Mouse (Mus musculus) forebrain, embryonic 13.5 days (tissue): ENCODE measurements at regions not wholly inside any gene's neighbourhood (a gene's known extent, or its start where the extent isn't known, plus 50 kb on each side); places are given as distances from the start of the nearest gene placed in this dataset.

Experiments
- ATAC-seq: fragments of 200-750 bp; cut with Nextera tagmentation; 2 replicates; pipeline ENCODE4 v1.8.0; 2017
- H3K27ac ChIP-seq: fragments of 300-500 bp; sonication (generic); 2 replicates; pipeline ENCODE4 v1.5.1; 2015; ENCODE audit warnings: inconsistent platforms, mild to moderate bottlenecking, moderate library complexity
- H3K27me3 ChIP-seq: fragments of 300-500 bp; sonication (generic); 2 replicates; pipeline ENCODE4 v1.6.1; 2015; ENCODE audit warnings: mild to moderate bottlenecking, inconsistent platforms
- H3K36me3 ChIP-seq: fragments of 300-500 bp; sonication (generic); 2 replicates; pipeline ENCODE4 v1.6.1; 2015; ENCODE audit warnings: mild to moderate bottlenecking, inconsistent platforms; ENCODE audit not compliant: poor library complexity, severe bottlenecking
- H3K4me1 ChIP-seq: fragments of 300-500 bp; sonication (generic); 2 replicates; pipeline ENCODE4 v1.6.1; 2015; ENCODE audit warnings: inconsistent platforms
- H3K4me2 ChIP-seq: fragments of 300-500 bp; sonication (generic); 2 replicates; pipeline ENCODE4 v1.6.1; 2015; ENCODE audit warnings: inconsistent platforms, mild to moderate bottlenecking, moderate library complexity
- H3K4me3 ChIP-seq: fragments of 300-500 bp; sonication (generic); 2 replicates; pipeline ENCODE4 v1.5.1; 2015; ENCODE audit warnings: mild to moderate bottlenecking, inconsistent platforms
- H3K9ac ChIP-seq: fragments of 300-500 bp; sonication (generic); 2 replicates; pipeline ENCODE4 v1.6.1; 2015; ENCODE audit warnings: mild to moderate bottlenecking, inconsistent platforms
- H3K9me3 ChIP-seq: fragments of 300-500 bp; sonication (generic); replicated peaks from 2 replicates; pipeline ENCODE4 v1.6.1; 2016; ENCODE audit warnings: inconsistent platforms
- WGBS: fragments of 180-500 bp; shearing (Covaris S2); methylation state at CpG from one replicate; pipeline ENCODE4 v1.1.7; 2015; 5-methylcytosine and 5-hydroxymethylcytosine counted together

- no peak for ATAC-seq
- Histone ChIP-seq H3K9me3 (no peaks in the 10 kb centered on the region), H3K27ac (no peak overlapping the region), H3K36me3 (no peaks in the 10 kb centered on the region), H3K4me1 (no peaks in the 10 kb centered on the region), H3K27me3 (no peaks in the 10 kb centered on the region), H3K4me2 (no peak overlapping the region), H3K9ac (no peak overlapping the region), H3K4me3 (no peak overlapping the region)
- 91% methylated on average over 5 of the region's 5 CpGs for WGBS
Measured at GRCm38 (mm10) chr9:30563399-30563798, 136.5 kb downstream of the Snx19 start.

GRCm38 (mm10) chr9:30554908-30555307, 128.0 kb downstream of the Snx19 start:
- no peaks in the 10 kb centered on the region for H3K4me1 ChIP-seq
- 81% methylated on average over 2 of the region's 2 CpGs for WGBS
- H3K9ac ChIP-seq: no peak overlapping the region
- no peaks in the 10 kb centered on the region for H3K36me3 ChIP-seq
- H3K27me3 ChIP-seq: no peaks in the 10 kb centered on the region
- no peak overlapping the region for H3K4me2 ChIP-seq
- H3K27ac ChIP-seq: no peak overlapping the region
- no peaks in the 10 kb centered on the region for H3K9me3 ChIP-seq
- ATAC-seq: no peak
- H3K4me3 ChIP-seq: no peak overlapping the region

- no peak for ATAC-seq
- Histone ChIP-seq H3K4me2 (no peak overlapping the region), H3K27ac (no peak overlapping the region), H3K4me3 (no peak overlapping the region), H3K36me3 (no peaks in the 10 kb centered on the region), H3K4me1 (no peaks in the 10 kb centered on the region), H3K9me3 (no peaks in the 10 kb centered on the region), H3K27me3 (no peaks in the 10 kb centered on the region), H3K9ac (no peak overlapping the region)
- 95% methylated on average over 8 of the region's 8 CpGs for WGBS
Measured at GRCm38 (mm10) chr9:30552721-30553120, 125.8 kb downstream of the Snx19 start.

GRCm38 (mm10) chr9:30549892-30550515, 123.1 kb downstream of the Snx19 start:
- H3K27me3 ChIP-seq: no peaks in the 10 kb centered on the region
- no peaks in the 10 kb centered on the region for H3K4me1 ChIP-seq
- H3K36me3 ChIP-seq: no peaks in the 10 kb centered on the region
- H3K9me3 ChIP-seq: no peaks in the 10 kb centered on the region
- no peak overlapping the region for H3K9ac ChIP-seq
- no peak overlapping the region for H3K4me2 ChIP-seq
- no peak for ATAC-seq
- no peak overlapping the region for H3K4me3 ChIP-seq
- H3K27ac ChIP-seq: no peak overlapping the region
- 89% methylated on average over 5 of the region's 5 CpGs for WGBS

- Histone ChIP-seq H3K9ac (no peak overlapping the region), H3K27me3 (no peaks in the 10 kb centered on the region), H3K4me1 (no peaks in the 10 kb centered on the region), H3K9me3 (no peaks in the 10 kb centered on the region), H3K4me3 (no peak overlapping the region), H3K36me3 (no peaks in the 10 kb centered on the region), H3K27ac (no peak overlapping the region), H3K4me2 (no peak overlapping the region)
- WGBS: 85% methylated on average over 6 of the region's 6 CpGs
- ATAC-seq: no peak
Measured at GRCm38 (mm10) chr9:30539858-30540257, 113.0 kb downstream of the Snx19 start.

GRCm38 (mm10) chr9:30536508-30537100, 109.7 kb downstream of the Snx19 start:
- H3K27ac ChIP-seq: no peak overlapping the region
- no peaks in the 10 kb centered on the region for H3K36me3 ChIP-seq
- WGBS: 47% methylated on average over 8 of the region's 8 CpGs
- no peaks in the 10 kb centered on the region for H3K9me3 ChIP-seq
- H3K27me3 ChIP-seq: no peaks in the 10 kb centered on the region
- H3K4me2 ChIP-seq: no peak overlapping the region
- no peak for ATAC-seq
- H3K4me3 ChIP-seq: no peak overlapping the region
- H3K9ac ChIP-seq: no peak overlapping the region
- peaks cover 14% of the 10 kb centered on the region for H3K4me1 ChIP-seq

GRCm38 (mm10) chr9:30534961-30535360, 108.1 kb downstream of the Snx19 start:
- no peaks in the 10 kb centered on the region for H3K27me3 ChIP-seq
- H3K9ac ChIP-seq: no peak overlapping the region
- 58% methylated on average over 4 of the region's 4 CpGs for WGBS
- no peaks in the 10 kb centered on the region for H3K9me3 ChIP-seq
- H3K36me3 ChIP-seq: no peaks in the 10 kb centered on the region
- no peak for ATAC-seq
- H3K4me1 ChIP-seq: peaks cover 14% of the 10 kb centered on the region
- no peak overlapping the region for H3K4me2 ChIP-seq
- H3K4me3 ChIP-seq: no peak overlapping the region
- H3K27ac ChIP-seq: no peak overlapping the region

- Histone ChIP-seq H3K27ac (peak overlapping the region; percentile 36), H3K9me3 (no peaks in the 10 kb centered on the region), H3K27me3 (no peaks in the 10 kb centered on the region), H3K4me2 (peak overlapping the region; percentile 40), H3K36me3 (no peaks in the 10 kb centered on the region), H3K4me1 (peaks cover 14% of the 10 kb centered on the region), H3K4me3 (no peak overlapping the region), H3K9ac (no peak overlapping the region)
- ATAC-seq: peak; percentile 95
- 39% methylated on average over 11 of the region's 11 CpGs for WGBS
Measured at GRCm38 (mm10) chr9:30533780-30534343, 107.0 kb downstream of the Snx19 start.

GRCm38 (mm10) chr9:30533091-30533779, 106.3 kb downstream of the Snx19 start:
- H3K4me1 ChIP-seq: peaks cover 14% of the 10 kb centered on the region
- H3K9me3 ChIP-seq: no peaks in the 10 kb centered on the region
- H3K9ac ChIP-seq: no peak overlapping the region
- H3K27me3 ChIP-seq: no peaks in the 10 kb centered on the region
- no peaks in the 10 kb centered on the region for H3K36me3 ChIP-seq
- H3K4me3 ChIP-seq: no peak overlapping the region
- H3K4me2 ChIP-seq: no peak overlapping the region
- ATAC-seq: no peak
- peak overlapping the region; percentile 36 for H3K27ac ChIP-seq
- whole genome bisulfite sequencing: 72% methylated on average over 9 of the region's 9 CpGs

GRCm38 (mm10) chr9:30525086-30525485, 98.2 kb downstream of the Snx19 start:
- H3K4me2 ChIP-seq: no peak overlapping the region
- H3K9me3 ChIP-seq: no peaks in the 10 kb centered on the region
- no peak overlapping the region for H3K4me3 ChIP-seq
- H3K9ac ChIP-seq: no peak overlapping the region
- ATAC-seq: no peak
- H3K4me1 ChIP-seq: 0 out of 2 replicates have a peak, but pooled peaks cover 8% of the 10 kb centered on the region
- WGBS: 80% methylated on average over 5 of the region's 5 CpGs
- no peaks in the 10 kb centered on the region for H3K36me3 ChIP-seq
- no peak overlapping the region for H3K27ac ChIP-seq
- H3K27me3 ChIP-seq: no peaks in the 10 kb centered on the region

GRCm38 (mm10) chr9:30524401-30525066, 97.6 kb downstream of the Snx19 start:
- no peaks in the 10 kb centered on the region for H3K36me3 ChIP-seq
- no peak overlapping the region for H3K9ac ChIP-seq
- H3K4me3 ChIP-seq: no peak overlapping the region
- H3K4me1 ChIP-seq: 0 out of 2 replicates have a peak, but pooled peaks cover 8% of the 10 kb centered on the region
- no peak overlapping the region for H3K27ac ChIP-seq
- H3K9me3 ChIP-seq: no peaks in the 10 kb centered on the region
- no peak overlapping the region for H3K4me2 ChIP-seq
- H3K27me3 ChIP-seq: no peaks in the 10 kb centered on the region
- WGBS: 89% methylated on average over 6 of the region's 6 CpGs
- ATAC-seq: no peak

GRCm38 (mm10) chr9:30523852-30524251, 96.9 kb downstream of the Snx19 start:
- no peak overlapping the region for H3K27ac ChIP-seq
- H3K4me3 ChIP-seq: no peak overlapping the region
- H3K4me1 ChIP-seq: 0 out of 2 replicates have a peak, but pooled peaks cover 8% of the 10 kb centered on the region
- no peaks in the 10 kb centered on the region for H3K36me3 ChIP-seq
- no peaks in the 10 kb centered on the region for H3K27me3 ChIP-seq
- H3K9me3 ChIP-seq: no peaks in the 10 kb centered on the region
- ATAC-seq: no peak
- H3K9ac ChIP-seq: no peak overlapping the region
- 96% methylated on average over 2 of the region's 2 CpGs for WGBS
- H3K4me2 ChIP-seq: no peak overlapping the region
